Mouse (Mus musculus) splenic B cell, adult 2 months (primary cell): ENCODE results near the gene Cyb5d1.

ENCODE experiments used
- DNase-seq: peaks from one replicate; pipeline ENCODE4 v3.0.0-alpha.2; 2011; ENCODE audit warnings: low read depth, low spot score
- H3K27me3 ChIP-seq: 2 replicates; pipeline ENCODE4 v1.6.1; 2012; ENCODE audit warnings: mild to moderate bottlenecking, low read length, moderate library complexity, mixed read lengths; ENCODE audit not compliant: control insufficient read depth, poor library complexity, insufficient read depth, severe bottlenecking
- H3K36me3 ChIP-seq: 2 replicates; pipeline ENCODE4 v1.6.1; 2012; ENCODE audit warnings: mild to moderate bottlenecking, low read length, moderate library complexity, mixed read lengths; ENCODE audit not compliant: control insufficient read depth, poor library complexity, insufficient read depth, severe bottlenecking

The Cyb5d1 gene

GRCm38 (mm10) chr11:69388680-69389079, 6.8 kb downstream of the Cyb5d1 start:
- H3K36me3 ChIP-seq, result no peaks in the 10 kb centered on the region
- no peaks in the 10 kb centered on the region for H3K27me3 ChIP-seq

GRCm38 (mm10) chr11:69386758-69387157, 8.7 kb downstream of the Cyb5d1 start:
- no peaks in the 10 kb centered on the region for H3K36me3 ChIP-seq
- no peak for DNase-seq
- H3K27me3 ChIP-seq, result no peaks in the 10 kb centered on the region

More at GRCm38 (mm10) chr11:69388680-69389079, 6.8 kb downstream of the Cyb5d1 start:
- DNase-seq, result no peak

- Histone ChIP-seq H3K36me3 (no peaks in the 10 kb centered on the region), H3K27me3 (no peaks in the 10 kb centered on the region)
- no peak for DNase-seq
These were observed 10.5 kb downstream of the Cyb5d1 start for GRCm38 (mm10) chr11:69384979-69385378.

- no peaks in the 10 kb centered on the region for H3K36me3 ChIP-seq
- no peaks in the 10 kb centered on the region for H3K27me3 ChIP-seq
- no peak for DNase-seq
These were observed 12.8 kb downstream of the Cyb5d1 start for GRCm38 (mm10) chr11:69382478-69383105.

- Histone ChIP-seq H3K36me3 (no peaks in the 10 kb centered on the region), H3K27me3 (no peaks in the 10 kb centered on the region)
- DNase-seq, result no peak
These were observed 14.1 kb downstream of the Cyb5d1 start for GRCm38 (mm10) chr11:69381356-69381755.

- Histone ChIP-seq H3K36me3 (no peaks in the 10 kb centered on the region), H3K27me3 (no peaks in the 10 kb centered on the region)
- DNase-seq, result no peak
These were observed 15.8 kb downstream of the Cyb5d1 start for GRCm38 (mm10) chr11:69379600-69379999.

GRCm38 (mm10) chr11:69377766-69378165, 17.7 kb downstream of the Cyb5d1 start:
- H3K27me3 ChIP-seq, result no peaks in the 10 kb centered on the region

GRCm38 (mm10) chr11:69375646-69376045, 19.8 kb downstream of the Cyb5d1 start:
- Histone ChIP-seq H3K36me3 (0 out of 2 replicates have a peak, but pooled peaks cover 2% of the 10 kb centered on the region), H3K27me3 (no peaks in the 10 kb centered on the region)
- no peak for DNase-seq

More at GRCm38 (mm10) chr11:69377766-69378165, 17.7 kb downstream of the Cyb5d1 start:
- H3K36me3 ChIP-seq, result 0 out of 2 replicates have a peak, but pooled peaks cover 2% of the 10 kb centered on the region
- DNase-seq, result no peak

GRCm38 (mm10) chr11:69373223-69373965, 22.0 kb downstream of the Cyb5d1 start:
- Histone ChIP-seq H3K27me3 (no peaks in the 10 kb centered on the region), H3K36me3 (0 out of 2 replicates have a peak, but pooled peaks cover 2% of the 10 kb centered on the region)
- no peak for DNase-seq

GRCm38 (mm10) chr11:69372780-69373170, 22.7 kb downstream of the Cyb5d1 start:
- H3K27me3 ChIP-seq, result no peaks in the 10 kb centered on the region
- 0 out of 2 replicates have a peak, but pooled peaks cover 2% of the 10 kb centered on the region for H3K36me3 ChIP-seq
- DNase-seq, result peak; percentile 60

GRCm38 (mm10) chr11:69372056-69372779, 23.2 kb downstream of the Cyb5d1 start:
- Histone ChIP-seq H3K27me3 (no peaks in the 10 kb centered on the region), H3K36me3 (0 out of 2 replicates have a peak, but pooled peaks cover 2% of the 10 kb centered on the region)
- no peak for DNase-seq

GRCm38 (mm10) chr11:69371601-69372000, 23.8 kb downstream of the Cyb5d1 start:
- H3K27me3 ChIP-seq, result no peaks in the 10 kb centered on the region

GRCm38 (mm10) chr11:69370817-69371215, 24.6 kb downstream of the Cyb5d1 start:
- 0 out of 2 replicates have a peak, but pooled peaks cover 2% of the 10 kb centered on the region for H3K36me3 ChIP-seq
- no peaks in the 10 kb centered on the region for H3K27me3 ChIP-seq
- no peak for DNase-seq

More at GRCm38 (mm10) chr11:69371601-69372000, 23.8 kb downstream of the Cyb5d1 start:
- 0 out of 2 replicates have a peak, but pooled peaks cover 2% of the 10 kb centered on the region for H3K36me3 ChIP-seq
- no peak for DNase-seq

GRCm38 (mm10) chr11:69369990-69370816, 25.2 kb downstream of the Cyb5d1 start:
- no peaks in the 10 kb centered on the region for H3K27me3 ChIP-seq
- no peak for DNase-seq
- 0 out of 2 replicates have a peak, but pooled peaks cover 2% of the 10 kb centered on the region for H3K36me3 ChIP-seq
